Mouse (Mus musculus): Measurements from ENCODE around the gene Snx10. TPM values are rescaled to one million over a fixed set of nuclear protein-coding genes. Genes with fewer than 3 reads are reported as not detected.
A peak's percentile ranks its signal among the peaks of the same experiment; 100 is the strongest.

The Snx10 gene
- polyA plus RNA-seq, 1 experiment from 2014 or later: 15.3 TPM

- Histone ChIP-seq H3K4me3 (no peak overlapping the region), H3K9ac (no peak overlapping the region), H3K27me3 (no peaks in the 10 kb centered on the region), H3K27ac (no peak overlapping the region), H3K36me3 (no peaks in the 10 kb centered on the region), H3K4me1 (replicated peaks) (peaks cover 4% of the 10 kb centered on the region; the same call in 1 of the 2 replicates), H3K4me2 (0 out of 2 replicates have a peak overlapping the region, but pooled peaks have one; percentile 10), H3K9me3 (replicated peaks) (no peaks in the 10 kb centered on the region)
- ATAC-seq (replicated peaks; ENCODE audit: insufficient number of reproducible peaks, insufficient read depth, low FRiP score, low read depth): no peak
- WGBS: 59% methylated on average over 14 of the region's 14 CpGs
These were observed 43.3 kb downstream of the Snx10 start for GRCm38 (mm10) chr6:51566771-51567680.

- no peak for ATAC-seq (replicated peaks; ENCODE audit: insufficient number of reproducible peaks, insufficient read depth, low FRiP score, low read depth)
- H3K9me3 ChIP-seq (replicated peaks): no peaks in the 10 kb centered on the region
- H3K4me2 ChIP-seq: no peak overlapping the region
- 90% methylated on average over 8 of the region's 8 CpGs for WGBS
- H3K4me1 ChIP-seq (replicated peaks): peaks cover 4% of the 10 kb centered on the region; the same call in 1 of the 2 replicates
- no peak overlapping the region for H3K9ac ChIP-seq
- no peaks in the 10 kb centered on the region for H3K27me3 ChIP-seq
- H3K36me3 ChIP-seq: no peaks in the 10 kb centered on the region
- no peak overlapping the region for H3K27ac ChIP-seq
- no peak overlapping the region for H3K4me3 ChIP-seq
These were observed 45.4 kb downstream of the Snx10 start for GRCm38 (mm10) chr6:51569086-51569485.

- Histone ChIP-seq H3K27ac (no peak overlapping the region), H3K4me1 (replicated peaks) (no peaks in the 10 kb centered on the region), H3K4me3 (no peak overlapping the region), H3K36me3 (no peaks in the 10 kb centered on the region), H3K9me3 (replicated peaks) (no peaks in the 10 kb centered on the region), H3K27me3 (no peaks in the 10 kb centered on the region), H3K9ac (no peak overlapping the region), H3K4me2 (no peak overlapping the region)
- WGBS: 82% methylated on average over 4 of the region's 4 CpGs
- ATAC-seq (replicated peaks; ENCODE audit: insufficient number of reproducible peaks, insufficient read depth, low FRiP score, low read depth): no peak
These were observed 49.4 kb downstream of the Snx10 start for GRCm38 (mm10) chr6:51573136-51573535.

- 88% methylated on average over 13 of the region's 13 CpGs for WGBS
- Histone ChIP-seq H3K4me1 (replicated peaks) (no peaks in the 10 kb centered on the region), H3K27ac (no peak overlapping the region), H3K9ac (no peak overlapping the region), H3K36me3 (no peaks in the 10 kb centered on the region), H3K27me3 (no peaks in the 10 kb centered on the region), H3K9me3 (replicated peaks) (no peaks in the 10 kb centered on the region), H3K4me2 (no peak overlapping the region), H3K4me3 (no peak overlapping the region)
- ATAC-seq (replicated peaks; ENCODE audit: insufficient number of reproducible peaks, insufficient read depth, low FRiP score, low read depth): no peak
These were observed 50.4 kb downstream of the Snx10 start for GRCm38 (mm10) chr6:51574132-51574531.

- no peaks in the 10 kb centered on the region for H3K36me3 ChIP-seq
- H3K9ac ChIP-seq: no peak overlapping the region
- H3K4me3 ChIP-seq: no peak overlapping the region
- H3K9me3 ChIP-seq (replicated peaks): no peaks in the 10 kb centered on the region
- H3K27ac ChIP-seq: no peak overlapping the region
- no peaks in the 10 kb centered on the region for H3K27me3 ChIP-seq
- no peaks in the 10 kb centered on the region for H3K4me1 ChIP-seq (replicated peaks)
- no peak for ATAC-seq (replicated peaks; ENCODE audit: insufficient number of reproducible peaks, insufficient read depth, low FRiP score, low read depth)
- no peak overlapping the region for H3K4me2 ChIP-seq
- 81% methylated on average over 4 of the region's 4 CpGs for WGBS
These were observed 54.7 kb downstream of the Snx10 start for GRCm38 (mm10) chr6:51578415-51578814.

GRCm38 (mm10) chr6:51580040-51580680 lies 56.5 kb downstream of the Snx10 start:
- H3K4me2 ChIP-seq: no peak overlapping the region
- no peaks in the 10 kb centered on the region for H3K9me3 ChIP-seq (replicated peaks)
- H3K27ac ChIP-seq: no peak overlapping the region
- H3K4me3 ChIP-seq: no peak overlapping the region
- no peaks in the 10 kb centered on the region for H3K4me1 ChIP-seq (replicated peaks)
- ATAC-seq (replicated peaks; ENCODE audit: insufficient number of reproducible peaks, insufficient read depth, low FRiP score, low read depth): peak; percentile 68; the same call in 1 of the 2 replicates
- H3K36me3 ChIP-seq: no peaks in the 10 kb centered on the region
- no peaks in the 10 kb centered on the region for H3K27me3 ChIP-seq
- H3K9ac ChIP-seq: no peak overlapping the region
- WGBS: 23% methylated on average over 18 of the region's 18 CpGs

GRCm38 (mm10) chr6:51581418-51581817 lies 57.7 kb downstream of the Snx10 start:
- H3K4me1 ChIP-seq (replicated peaks): no peaks in the 10 kb centered on the region

GRCm38 (mm10) chr6:51582051-51582450 lies 58.4 kb downstream of the Snx10 start:
- Histone ChIP-seq H3K4me3 (no peak overlapping the region), H3K4me1 (replicated peaks) (no peaks in the 10 kb centered on the region), H3K9ac (no peak overlapping the region), H3K9me3 (replicated peaks) (no peaks in the 10 kb centered on the region), H3K27me3 (no peaks in the 10 kb centered on the region), H3K27ac (no peak overlapping the region), H3K4me2 (no peak overlapping the region), H3K36me3 (no peaks in the 10 kb centered on the region)
- ATAC-seq (replicated peaks; ENCODE audit: insufficient number of reproducible peaks, insufficient read depth, low FRiP score, low read depth): no peak
- 92% methylated on average over 9 of the region's 9 CpGs for WGBS

More at GRCm38 (mm10) chr6:51581418-51581817, 57.7 kb downstream of the Snx10 start:
- no peak for ATAC-seq (replicated peaks; ENCODE audit: insufficient number of reproducible peaks, insufficient read depth, low FRiP score, low read depth)
- Histone ChIP-seq H3K27ac (no peak overlapping the region), H3K36me3 (no peaks in the 10 kb centered on the region), H3K27me3 (no peaks in the 10 kb centered on the region), H3K9ac (no peak overlapping the region), H3K9me3 (replicated peaks) (no peaks in the 10 kb centered on the region), H3K4me3 (no peak overlapping the region), H3K4me2 (no peak overlapping the region)
- WGBS: 82% methylated on average over 9 of the region's 9 CpGs

- H3K27me3 ChIP-seq: no peaks in the 10 kb centered on the region
- H3K4me2 ChIP-seq: no peak overlapping the region
- H3K9ac ChIP-seq: no peak overlapping the region
- no peaks in the 10 kb centered on the region for H3K9me3 ChIP-seq (replicated peaks)
- no peak for ATAC-seq (replicated peaks; ENCODE audit: insufficient number of reproducible peaks, insufficient read depth, low FRiP score, low read depth)
- 28% methylated on average over 8 of the region's 8 CpGs for WGBS
- no peak overlapping the region for H3K4me3 ChIP-seq
- H3K4me1 ChIP-seq (replicated peaks): no peaks in the 10 kb centered on the region
- H3K36me3 ChIP-seq: no peaks in the 10 kb centered on the region
- no peak overlapping the region for H3K27ac ChIP-seq
These were observed 62.3 kb downstream of the Snx10 start for GRCm38 (mm10) chr6:51585980-51586379.

- H3K4me3 ChIP-seq: no peak overlapping the region
- H3K9ac ChIP-seq: no peak overlapping the region
- no peaks in the 10 kb centered on the region for H3K9me3 ChIP-seq (replicated peaks)
- no peaks in the 10 kb centered on the region for H3K36me3 ChIP-seq
- H3K4me2 ChIP-seq: no peak overlapping the region
- no peaks in the 10 kb centered on the region for H3K27me3 ChIP-seq
- WGBS: 88% methylated on average over 3 of the region's 3 CpGs
- no peak for ATAC-seq (replicated peaks; ENCODE audit: insufficient number of reproducible peaks, insufficient read depth, low FRiP score, low read depth)
- H3K27ac ChIP-seq: no peak overlapping the region
- H3K4me1 ChIP-seq (replicated peaks): peaks cover 3% of the 10 kb centered on the region
These were observed 63.6 kb downstream of the Snx10 start for GRCm38 (mm10) chr6:51587266-51587665.

- no peak for ATAC-seq (replicated peaks; ENCODE audit: insufficient number of reproducible peaks, insufficient read depth, low FRiP score, low read depth)
- Histone ChIP-seq H3K4me3 (no peak overlapping the region), H3K27ac (no peak overlapping the region), H3K4me1 (replicated peaks) (peaks cover 13% of the 10 kb centered on the region), H3K4me2 (no peak overlapping the region), H3K36me3 (no peaks in the 10 kb centered on the region), H3K9me3 (replicated peaks) (no peaks in the 10 kb centered on the region), H3K27me3 (no peaks in the 10 kb centered on the region), H3K9ac (no peak overlapping the region)
- WGBS: 74% methylated on average over 1 of the region's 1 CpGs
These were observed 67.6 kb downstream of the Snx10 start for GRCm38 (mm10) chr6:51591264-51591663.

Data from heart, embryonic 15.5 days (tissue).